Mouse (Mus musculus) hindbrain, embryonic 12.5 days (tissue): ENCODE results near the gene Galnt14. TPM values are rescaled to one million over a fixed set of nuclear protein-coding genes. Genes with fewer than 3 reads are reported as not detected.
A peak's percentile ranks its signal among the peaks of the same experiment; 100 is the strongest.

ENCODE experiments used
- ATAC-seq: fragments of 200-750 bp; cut with Nextera tagmentation; 2 replicates; pipeline ENCODE4 v1.8.0; 2017; ENCODE audit warnings: moderate TSS enrichment; ENCODE audit not compliant: low FRiP score
- H3K27ac ChIP-seq: fragments of 300-500 bp; sonication (generic); 2 replicates; pipeline ENCODE4 v1.5.1; 2016; ENCODE audit warnings: mild to moderate bottlenecking
- H3K27me3 ChIP-seq: fragments of 300-500 bp; sonication (generic); 2 replicates; pipeline ENCODE4 v1.6.1; 2016; ENCODE audit warnings: mild to moderate bottlenecking
- H3K36me3 ChIP-seq: fragments of 300-500 bp; sonication (generic); 2 replicates; pipeline ENCODE4 v1.6.1; 2016; ENCODE audit warnings: mild to moderate bottlenecking
- H3K4me1 ChIP-seq: fragments of 300-500 bp; sonication (generic); 2 replicates; pipeline ENCODE4 v1.6.1; 2016
- H3K4me2 ChIP-seq: fragments of 300-500 bp; sonication (generic); replicated peaks from 2 replicates; pipeline ENCODE4 v1.6.1; 2016; ENCODE audit warnings: mild to moderate bottlenecking
- H3K4me3 ChIP-seq: fragments of 300-500 bp; sonication (generic); 2 replicates; pipeline ENCODE4 v1.5.1; 2016; ENCODE audit warnings: mild to moderate bottlenecking
- H3K9ac ChIP-seq: fragments of 300-500 bp; sonication (generic); 2 replicates; pipeline ENCODE4 v1.6.1; 2016; ENCODE audit warnings: mild to moderate bottlenecking, moderate library complexity
- H3K9me3 ChIP-seq: fragments of 300-500 bp; sonication (generic); replicated peaks from 2 replicates; pipeline ENCODE4 v1.6.1; 2016; ENCODE audit warnings: mild to moderate bottlenecking
- WGBS: fragments of 180-500 bp; shearing (Covaris S2); methylation state at CpG from one replicate; pipeline ENCODE4 v1.1.7; 2016; 5-methylcytosine and 5-hydroxymethylcytosine counted together
- polyA plus RNA-seq: library from polyadenylated mRNA; unstranded; fragments of >200 nt; fragmentation: Nextera tagmentation; extraction: Ambion mirVana; gene quantifications from 2 replicates; pipeline ENCODE4 v1.2.1, GENCODE M21; 2016

Gene Galnt14
- 6.5 and 7.0 TPM in 2 replicates for polyA plus RNA-seq

DNA sequence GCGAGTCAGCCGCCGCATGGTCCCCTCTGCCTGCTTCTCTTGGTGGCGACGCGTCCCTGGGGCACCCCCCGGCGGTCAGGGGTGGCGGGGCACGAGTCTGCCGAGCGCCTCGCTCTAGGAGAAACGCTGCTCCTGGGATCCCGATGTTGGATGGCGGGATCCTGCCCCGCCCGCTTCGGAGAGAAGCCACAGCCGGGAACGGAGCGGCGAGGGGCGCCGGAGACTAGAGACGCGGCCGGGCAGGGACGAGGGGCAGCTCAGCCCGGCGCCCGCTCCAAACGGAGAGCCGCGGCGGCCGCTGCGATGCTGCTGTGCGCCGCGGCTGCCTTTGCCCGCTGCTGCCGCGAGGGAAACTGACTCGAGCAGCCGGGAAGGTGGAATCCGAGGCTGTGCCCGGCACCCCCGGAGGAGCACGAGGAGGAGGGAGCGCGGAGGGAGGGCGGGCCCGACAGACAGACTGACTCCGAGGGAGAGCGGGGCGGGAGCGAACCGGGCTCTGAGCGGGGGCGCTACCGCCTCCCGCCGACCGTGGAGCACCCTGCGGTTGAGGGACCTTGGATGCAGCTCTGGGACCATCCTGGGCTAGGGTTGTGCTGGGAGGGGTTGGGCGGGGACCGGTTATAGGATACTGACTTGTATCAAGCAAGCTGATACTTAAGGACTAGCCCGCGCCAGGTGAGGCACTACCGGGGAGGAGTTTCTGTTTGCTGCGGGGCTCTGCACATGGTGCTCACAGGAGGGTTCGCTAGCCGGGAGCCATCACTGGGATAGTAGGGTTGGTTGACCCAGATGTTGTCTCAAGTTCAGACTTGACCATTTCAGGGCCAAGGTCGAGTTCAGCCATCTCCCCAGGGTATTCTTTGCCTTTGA lies at the start of gene Galnt14:
Gene Galnt14 (minus strand): TSS at position 412 of the 870 bp plus-strand sequence.
- peaks cover 16% of the 10 kb centered on the region for H3K4me1 ChIP-seq
- no peaks in the 10 kb centered on the region for H3K36me3 ChIP-seq
- peak within 1 kb of the TSS; percentile 64 for H3K27ac ChIP-seq
- H3K9ac ChIP-seq = peak within 1 kb of the TSS; percentile 77
- H3K9me3 ChIP-seq = no peaks in the 10 kb centered on the region
- peak within 1 kb of the TSS; percentile 54 for H3K4me3 ChIP-seq
- WGBS = under 1% methylated on average over 66 of the region's 75 CpGs
- peak; percentile 78 for ATAC-seq
- H3K4me2 ChIP-seq = peak within 1 kb of the TSS; percentile 95
- H3K27me3 ChIP-seq = peaks cover 42% of the 10 kb centered on the region

DNA sequence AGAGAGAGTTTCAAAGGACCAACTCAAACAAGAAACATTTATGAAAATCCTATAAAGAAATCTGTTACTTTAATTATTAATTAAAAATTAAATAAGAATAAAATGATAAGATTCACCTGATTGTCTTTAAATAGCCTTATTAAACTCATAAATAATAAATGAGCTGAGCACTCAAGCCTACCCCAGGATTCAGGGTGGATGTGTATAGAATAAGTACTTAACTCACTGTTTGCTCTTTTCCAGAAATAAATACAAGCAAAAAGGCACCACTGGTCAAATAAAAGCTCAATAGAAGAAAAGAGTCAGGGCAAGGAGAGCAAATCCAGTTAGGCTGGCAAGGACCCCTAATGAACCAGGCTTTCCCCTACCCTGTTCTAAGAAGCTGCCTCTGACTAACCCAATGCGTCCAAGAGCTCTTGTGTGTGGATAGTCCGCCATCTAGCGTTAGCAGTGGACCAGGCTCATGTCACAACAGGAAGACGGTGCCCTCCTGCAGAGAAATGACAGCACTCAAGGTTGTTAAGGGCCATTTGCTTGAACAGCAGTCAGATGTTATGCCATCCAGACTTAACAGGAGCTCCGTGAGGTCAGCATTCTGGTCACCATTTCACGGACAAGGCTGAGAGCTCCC lies 33.5 kb upstream of the Galnt14 start:
- H3K9me3 ChIP-seq = no peaks in the 10 kb centered on the region
- H3K36me3 ChIP-seq = no peaks in the 10 kb centered on the region
- H3K27me3 ChIP-seq = no peaks in the 10 kb centered on the region; the same call in 1 of the 2 replicates
- ATAC-seq = peak; percentile 85
- H3K4me1 ChIP-seq = no peaks in the 10 kb centered on the region
- no peak overlapping the region for H3K9ac ChIP-seq
- H3K27ac ChIP-seq = no peak overlapping the region
- no peak overlapping the region for H3K4me3 ChIP-seq
- WGBS = 9% methylated on average over 6 of the region's 6 CpGs
- H3K4me2 ChIP-seq = no peak overlapping the region

DNA sequence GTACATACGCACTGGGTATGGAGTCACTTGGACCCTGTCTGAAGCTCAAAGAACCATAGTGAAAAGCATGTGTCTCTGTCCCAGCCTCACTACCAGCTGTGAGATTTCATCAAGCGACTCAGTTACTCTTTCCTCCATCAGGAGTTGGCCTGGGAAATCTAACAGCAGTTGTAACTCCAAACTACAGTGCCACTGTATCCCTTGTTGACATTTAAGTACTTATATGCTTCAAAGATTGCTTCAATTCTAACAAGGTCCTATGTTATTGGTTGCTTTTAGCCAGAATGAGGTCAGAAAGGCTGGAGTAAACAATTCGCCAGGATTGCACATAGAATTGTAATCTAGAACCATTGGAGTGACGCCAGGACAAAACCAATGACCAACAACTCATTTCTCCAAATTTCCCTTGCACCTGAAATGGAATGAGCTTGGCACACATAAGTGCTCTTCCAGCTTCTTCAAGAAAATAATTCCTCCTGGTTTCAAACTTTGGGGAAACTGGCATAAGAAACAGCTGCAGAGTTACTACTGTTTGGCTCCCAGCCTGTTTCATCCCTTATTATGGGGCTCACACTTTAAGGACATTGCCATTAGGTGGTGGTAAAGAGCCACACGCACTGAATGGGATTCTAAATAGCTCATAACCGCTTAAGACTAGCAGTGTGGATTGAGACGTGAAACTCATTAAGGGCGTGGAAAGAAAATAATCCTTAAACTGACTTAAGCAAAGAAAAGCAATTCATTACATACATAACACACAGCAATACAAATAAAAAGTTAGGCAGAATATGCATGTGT lies 13.8 kb upstream of the Galnt14 start:
- WGBS = 65% methylated on average over 8 of the region's 8 CpGs
- no peaks in the 10 kb centered on the region for H3K27me3 ChIP-seq
- H3K4me1 ChIP-seq = no peaks in the 10 kb centered on the region
- H3K4me3 ChIP-seq = no peak overlapping the region
- H3K9ac ChIP-seq = no peak overlapping the region
- no peak overlapping the region for H3K4me2 ChIP-seq
- no peak overlapping the region for H3K27ac ChIP-seq
- no peaks in the 10 kb centered on the region for H3K9me3 ChIP-seq
- no peaks in the 10 kb centered on the region for H3K36me3 ChIP-seq
- no peak for ATAC-seq

DNA sequence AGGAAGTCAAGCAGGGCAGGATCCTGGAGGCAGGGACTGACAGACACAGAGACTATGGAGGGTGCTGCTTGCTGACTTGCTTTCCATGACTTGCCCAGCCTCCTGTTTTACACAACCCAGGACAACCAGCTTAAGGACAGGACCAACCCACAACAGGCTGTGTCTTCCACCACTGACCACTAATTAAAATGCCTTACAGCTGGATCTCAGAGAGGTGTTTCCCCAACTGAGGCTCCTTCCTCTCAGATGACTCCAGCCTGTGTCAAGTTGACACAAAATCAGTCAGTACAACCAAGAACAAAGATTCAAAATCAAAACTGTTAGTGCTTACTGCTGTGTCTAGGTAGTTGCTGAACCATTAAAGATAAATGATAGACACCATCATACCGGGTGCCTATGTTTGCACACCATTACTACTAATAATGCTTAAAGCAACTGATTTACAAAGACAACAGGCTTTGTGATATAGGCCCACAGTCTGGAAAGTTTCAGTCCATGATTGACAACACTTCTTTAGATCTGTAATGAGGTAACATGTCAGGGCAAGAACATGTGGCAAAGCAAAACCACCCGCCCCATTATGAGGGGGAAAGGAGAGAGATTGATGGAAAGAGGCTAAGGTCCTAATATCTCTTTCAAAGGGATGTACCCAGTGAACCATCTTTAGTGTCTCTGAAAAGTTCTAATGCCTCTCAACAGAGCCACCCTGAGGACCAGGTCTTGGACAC lies 8.9 kb upstream of the Galnt14 start:
- no peaks in the 10 kb centered on the region for H3K27me3 ChIP-seq
- ATAC-seq = no peak
- no peak overlapping the region for H3K9ac ChIP-seq
- 93% methylated on average over 2 of the region's 2 CpGs for WGBS
- no peak overlapping the region for H3K27ac ChIP-seq
- no peaks in the 10 kb centered on the region for H3K4me1 ChIP-seq
- no peaks in the 10 kb centered on the region for H3K9me3 ChIP-seq
- no peaks in the 10 kb centered on the region for H3K36me3 ChIP-seq
- no peak overlapping the region for H3K4me2 ChIP-seq
- H3K4me3 ChIP-seq = no peak overlapping the region

DNA sequence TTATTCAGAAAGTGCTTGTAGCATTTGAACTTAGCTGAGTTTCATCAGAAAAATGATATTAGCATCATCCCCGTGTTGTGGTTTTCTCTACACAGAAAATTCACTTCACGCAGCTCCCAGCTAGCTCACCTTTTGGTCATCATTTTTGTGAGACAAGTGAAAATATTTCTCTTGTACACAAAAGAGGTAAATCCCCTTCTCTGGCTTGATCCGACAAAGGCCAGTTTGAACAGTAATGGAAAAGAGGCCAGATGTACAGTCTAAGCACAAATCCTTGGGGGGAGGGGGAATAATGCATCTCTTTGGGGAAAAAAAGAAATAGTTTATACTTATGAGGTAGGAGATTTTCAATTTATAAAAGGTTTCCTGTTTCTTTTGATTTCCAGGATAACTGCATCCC lies 6.4 kb upstream of the Galnt14 start:
- Histone ChIP-seq H3K9me3 (no peaks in the 10 kb centered on the region), H3K27ac (no peak overlapping the region), H3K4me3 (no peak overlapping the region), H3K4me1 (peaks cover 8% of the 10 kb centered on the region), H3K4me2 (no peak overlapping the region), H3K27me3 (peaks cover 16% of the 10 kb centered on the region), H3K36me3 (no peaks in the 10 kb centered on the region), H3K9ac (no peak overlapping the region)
- 83% methylated on average over 3 of the region's 3 CpGs for WGBS
- no peak for ATAC-seq

DNA sequence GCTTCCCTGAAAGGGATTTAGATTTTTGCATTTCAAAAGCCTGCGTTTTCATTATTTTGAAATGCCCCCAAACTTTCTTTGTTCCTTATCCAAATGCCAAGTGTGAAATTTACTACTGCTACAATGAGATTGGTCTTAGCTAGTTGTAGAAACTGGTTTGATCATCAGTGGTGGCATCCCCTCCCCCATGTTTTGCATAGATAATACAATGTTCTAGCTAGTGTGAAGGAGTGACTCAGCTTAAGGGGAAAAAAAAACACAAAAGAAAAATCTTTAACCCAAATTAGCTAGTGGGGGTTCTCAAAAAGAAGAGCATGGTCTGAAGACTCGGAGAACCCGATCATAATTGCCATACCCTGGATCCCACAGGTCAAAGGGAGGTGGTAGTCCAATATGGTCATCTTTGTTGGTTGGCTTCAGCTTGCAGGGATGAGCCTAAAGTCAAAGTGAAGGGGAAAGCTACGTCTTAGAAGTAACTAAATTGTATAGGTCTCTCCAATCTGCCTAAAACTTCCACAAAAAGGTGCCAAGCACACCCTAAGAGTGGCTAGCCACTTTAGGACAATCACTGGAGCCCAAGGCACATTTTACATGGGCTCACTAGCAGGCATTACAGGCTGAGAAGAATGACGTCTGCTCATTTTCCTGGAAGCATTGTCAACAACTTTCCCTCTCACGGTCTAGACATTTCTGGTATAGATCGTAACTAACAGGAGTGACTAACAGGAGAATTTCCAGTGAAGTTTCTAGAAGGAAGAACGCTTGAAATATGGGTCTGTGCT lies 4.4 kb upstream of the Galnt14 start:
- Histone ChIP-seq H3K27ac (no peak overlapping the region), H3K4me2 (no peak overlapping the region), H3K27me3 (peaks cover 31% of the 10 kb centered on the region), H3K9ac (no peak overlapping the region), H3K4me3 (no peak overlapping the region), H3K9me3 (no peaks in the 10 kb centered on the region), H3K4me1 (peaks cover 10% of the 10 kb centered on the region), H3K36me3 (no peaks in the 10 kb centered on the region)
- 85% methylated on average over 8 of the region's 8 CpGs for WGBS
- no peak for ATAC-seq

DNA sequence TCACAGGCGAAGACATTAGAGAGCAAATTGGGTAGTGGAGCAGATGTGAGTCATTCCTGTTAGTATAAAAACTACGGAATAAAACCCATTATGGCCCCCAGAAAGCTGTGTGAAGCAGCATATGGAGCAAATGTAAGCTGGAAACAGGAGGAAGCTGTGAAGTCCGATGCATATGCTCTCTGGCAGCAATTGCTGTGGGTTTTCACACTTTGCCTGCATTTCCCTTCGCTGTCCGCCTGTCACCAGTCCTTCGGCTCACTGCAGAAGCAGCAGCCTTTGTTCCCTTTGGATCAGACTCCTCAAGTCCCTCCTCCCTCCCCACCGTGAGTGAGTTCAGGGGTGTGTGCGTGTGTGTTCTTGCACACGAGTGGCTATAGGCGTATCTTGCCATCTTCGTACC lies 3.1 kb upstream of the Galnt14 start:
- Histone ChIP-seq H3K4me2 (no peak overlapping the region), H3K27me3 (peaks cover 42% of the 10 kb centered on the region), H3K4me3 (no peak overlapping the region), H3K9ac (no peak overlapping the region), H3K9me3 (no peaks in the 10 kb centered on the region), H3K4me1 (peaks cover 16% of the 10 kb centered on the region), H3K27ac (no peak overlapping the region), H3K36me3 (no peaks in the 10 kb centered on the region)
- WGBS = 46% methylated on average over 11 of the region's 11 CpGs
- ATAC-seq = no peak

DNA sequence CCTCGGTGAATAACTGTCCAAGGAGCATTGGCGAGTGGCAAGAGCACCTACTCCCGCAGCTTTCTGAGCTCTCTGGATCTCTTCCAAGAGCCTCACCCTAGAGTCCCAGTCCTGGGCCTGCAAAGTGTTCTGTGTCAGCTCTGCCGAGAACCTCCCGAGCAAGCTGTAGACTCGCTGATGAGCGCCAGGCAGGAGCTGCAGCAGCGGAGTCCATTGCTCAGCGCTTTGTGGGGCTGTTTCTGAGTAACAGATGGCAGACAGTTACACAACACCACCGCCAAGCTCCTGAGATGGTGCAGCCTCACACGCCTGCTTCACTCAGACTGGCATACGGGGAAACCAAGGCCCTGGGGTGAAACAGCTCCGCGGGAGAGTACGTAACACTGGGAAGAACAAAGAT lies 1.7 kb upstream of the Galnt14 start:
- Histone ChIP-seq H3K27ac (no peak overlapping the region), H3K4me2 (no peak overlapping the region), H3K9ac (no peak overlapping the region), H3K36me3 (no peaks in the 10 kb centered on the region), H3K4me3 (no peak overlapping the region), H3K9me3 (no peaks in the 10 kb centered on the region), H3K4me1 (peaks cover 16% of the 10 kb centered on the region), H3K27me3 (peaks cover 42% of the 10 kb centered on the region)
- ATAC-seq = no peak
- 71% methylated on average over 15 of the region's 15 CpGs for WGBS

DNA sequence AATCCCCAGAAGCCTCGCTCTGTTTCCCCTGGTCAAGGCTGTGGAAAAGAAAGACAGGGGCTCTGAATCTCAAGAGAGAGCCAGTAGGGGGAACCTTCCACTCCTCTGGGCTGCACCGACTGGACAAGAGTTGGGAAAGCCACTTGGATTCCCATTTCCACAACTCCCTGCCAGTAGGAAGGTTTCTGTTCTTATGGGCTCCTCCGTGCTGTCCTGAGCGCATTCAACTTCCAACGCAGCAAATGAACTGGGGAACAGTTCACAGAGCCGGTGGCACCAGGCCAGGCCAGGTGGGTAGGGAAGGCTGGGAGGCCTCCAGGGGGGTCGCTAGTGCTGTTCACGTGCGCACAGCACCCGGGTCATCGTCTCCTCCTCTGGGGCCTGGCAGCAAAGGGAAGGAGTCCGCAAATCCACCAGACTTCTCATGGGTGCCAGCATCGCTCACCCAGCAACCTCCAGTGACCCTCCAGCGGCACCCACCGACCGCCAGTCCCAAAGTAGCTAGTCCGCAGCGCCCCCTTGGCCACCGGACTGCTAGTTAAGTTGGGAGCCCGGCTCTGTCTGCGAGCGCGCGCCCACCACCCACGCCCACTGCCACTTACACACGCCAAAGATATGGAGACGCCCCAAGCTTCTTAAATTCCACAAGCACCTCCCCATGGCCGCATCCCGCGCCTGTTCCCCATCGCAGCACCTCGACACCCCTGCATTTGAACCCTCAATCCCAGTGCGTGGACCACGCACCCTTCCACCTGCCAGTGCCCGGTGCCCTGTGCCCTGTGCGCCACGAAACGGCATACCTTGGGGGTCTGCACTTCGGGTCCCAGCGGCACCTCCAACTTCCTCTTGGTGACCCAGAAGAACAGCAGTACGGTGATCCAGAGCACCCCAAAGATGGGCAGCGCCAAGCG lies 867 bp downstream of the Galnt14 start:
- ATAC-seq = peak; percentile 24
- no peaks in the 10 kb centered on the region for H3K9me3 ChIP-seq
- peak overlapping the region; percentile 64; the same call in 1 of the 2 replicates for H3K27ac ChIP-seq
- H3K4me2 ChIP-seq = peak overlapping the region; percentile 95
- peak overlapping the region; percentile 77 for H3K9ac ChIP-seq
- H3K36me3 ChIP-seq = no peaks in the 10 kb centered on the region
- H3K4me3 ChIP-seq = peak overlapping the region; percentile 54
- WGBS = 2% methylated on average over 43 of the region's 43 CpGs
- H3K27me3 ChIP-seq = peaks cover 42% of the 10 kb centered on the region
- H3K4me1 ChIP-seq = peaks cover 16% of the 10 kb centered on the region

DNA sequence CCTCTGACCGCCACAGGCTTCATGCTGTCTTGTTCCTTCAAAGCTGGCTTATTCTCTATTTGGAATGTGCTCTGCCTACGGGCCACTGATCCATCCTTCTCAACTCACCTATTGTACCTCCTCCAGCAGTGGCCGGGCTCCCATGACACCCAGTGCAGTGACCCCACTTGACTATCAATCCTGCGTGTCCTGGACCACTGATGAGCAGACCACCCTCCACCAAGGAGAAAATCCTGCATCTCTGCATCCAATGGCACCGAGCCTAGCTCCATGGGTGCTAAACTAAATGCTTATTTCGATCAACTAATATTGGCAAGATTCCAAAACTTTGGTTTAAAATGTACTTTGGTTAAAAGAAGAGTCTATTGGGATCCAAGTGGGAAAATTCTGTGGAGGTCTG lies 1.8 kb downstream of the Galnt14 start:
- no peak overlapping the region for H3K4me2 ChIP-seq
- no peak overlapping the region for H3K4me3 ChIP-seq
- no peaks in the 10 kb centered on the region for H3K9me3 ChIP-seq
- peaks cover 35% of the 10 kb centered on the region for H3K27me3 ChIP-seq
- H3K27ac ChIP-seq = no peak overlapping the region
- 94% methylated on average over 6 of the region's 6 CpGs for WGBS
- no peak for ATAC-seq
- no peaks in the 10 kb centered on the region for H3K36me3 ChIP-seq
- H3K9ac ChIP-seq = no peak overlapping the region
- H3K4me1 ChIP-seq = peaks cover 12% of the 10 kb centered on the region
